Mouse (Mus musculus) monocyte, adult 5-6 weeks (primary cell): ENCODE data around the gene Nf1. TPM values are rescaled to one million over a fixed set of nuclear protein-coding genes. Genes with fewer than 3 reads are reported as not detected.

Experiments
- ATAC-seq: fragments of 153-309, 156-312 bp; replicated peaks from 2 replicates; pipeline ENCODE4 v1.8.0; 2017; ENCODE audit warnings: mild to moderate bottlenecking; ENCODE audit not compliant: low TSS enrichment, insufficient number of reproducible peaks, severe bottlenecking, poor library complexity, low FRiP score
- total RNA-seq: library from RNA; stranded (forward); fragments of 200-1000, 200-491, 200-594 nt; gene quantifications from 3 replicates; pipeline ENCODE4 v1.2.3, GENCODE M21; 2017

Gene Nf1
- total RNA-seq, 1 experiment from 2014 or later, result 16.1 TPM

DNA sequence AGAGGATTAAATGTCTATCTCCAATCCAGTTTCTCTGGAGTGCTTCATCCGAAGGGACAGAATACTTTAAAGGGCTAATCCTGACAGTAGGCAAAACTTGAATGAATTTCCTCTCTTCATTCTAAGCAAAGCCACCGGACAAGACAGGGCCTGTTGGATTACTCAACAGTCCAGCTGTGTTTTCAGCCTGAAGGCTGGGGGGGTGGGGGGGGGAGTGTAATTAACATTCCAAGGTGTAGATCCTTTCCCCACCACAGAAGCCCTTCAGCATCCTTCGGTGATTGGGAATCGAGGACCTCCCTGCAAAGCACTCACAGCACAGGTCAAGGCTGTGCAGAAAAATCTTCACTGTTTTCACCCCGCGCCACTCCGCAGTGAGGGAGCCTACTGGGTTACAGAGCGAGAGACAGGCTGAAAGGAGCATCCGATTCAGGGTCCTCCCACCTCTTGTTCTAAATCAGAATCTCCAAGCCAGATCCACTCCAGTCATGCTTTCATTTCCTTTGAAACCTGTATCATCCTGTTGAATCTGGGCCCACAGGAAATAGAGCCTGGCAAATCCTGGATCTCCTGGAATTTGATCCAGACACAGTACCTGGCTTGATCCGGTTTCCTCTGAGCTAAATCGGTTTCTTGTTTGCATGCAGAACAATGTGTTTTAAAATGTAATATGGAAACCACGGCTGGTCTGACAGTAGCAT is 15.4 kb upstream of the Nf1 start:
- no peak for ATAC-seq

DNA sequence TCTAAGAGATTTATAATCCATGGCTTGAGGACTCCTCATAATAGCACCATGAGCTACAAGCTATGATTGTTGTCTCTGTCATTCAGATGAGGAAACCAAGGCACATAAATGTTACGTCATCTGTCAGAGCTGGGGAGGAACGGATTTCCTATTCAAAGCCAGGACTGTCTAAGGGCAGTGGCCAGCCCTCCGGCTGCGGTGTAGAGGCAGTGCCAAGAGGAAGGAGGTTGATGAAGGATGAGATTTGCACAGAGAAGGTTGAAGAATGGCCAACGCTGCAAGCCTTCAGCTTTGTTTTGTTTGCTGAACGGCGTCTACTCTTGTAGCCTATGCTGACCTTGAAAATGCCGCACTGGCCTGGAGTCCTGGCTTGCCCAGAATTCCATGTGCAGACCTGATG is 13.8 kb upstream of the Nf1 start:
- no peak for ATAC-seq

GRCm38 (mm10) chr11:79327106-79327505 is 12.4 kb upstream of the Nf1 start:
- no peak for ATAC-seq

DNA sequence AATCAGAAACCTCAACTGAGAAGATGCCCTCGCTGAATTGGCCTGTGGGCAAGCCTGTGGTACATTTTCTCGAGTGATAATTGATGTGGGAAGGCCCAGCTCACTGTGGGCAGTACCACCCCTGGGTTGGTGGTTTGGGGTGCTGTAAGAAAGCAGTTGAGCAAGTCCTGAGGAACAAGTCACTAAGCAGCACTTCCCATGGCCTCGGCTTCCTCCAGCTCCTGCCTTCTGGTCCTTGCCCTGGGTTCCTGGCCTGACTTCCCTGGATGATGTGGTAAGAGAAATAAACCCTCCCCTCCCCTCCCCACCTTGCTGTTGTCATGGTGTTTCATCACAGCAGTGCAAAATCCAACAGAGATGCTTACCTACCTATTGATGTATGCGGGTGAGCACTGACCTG is 11.4 kb upstream of the Nf1 start:
- no peak for ATAC-seq

GRCm38 (mm10) chr11:79329585-79329984 is 9.9 kb upstream of the Nf1 start:
- ATAC-seq, result no peak

- no peak for ATAC-seq
Observed at GRCm38 (mm10) chr11:79335077-79335476, 4.4 kb upstream of the Nf1 start.

GRCm38 (mm10) chr11:79336722-79337267 is 2.7 kb upstream of the Nf1 start:
- ATAC-seq, result no peak

GRCm38 (mm10) chr11:79338621-79339020 is 872 bp upstream of the Nf1 start:
- no peak for ATAC-seq

DNA sequence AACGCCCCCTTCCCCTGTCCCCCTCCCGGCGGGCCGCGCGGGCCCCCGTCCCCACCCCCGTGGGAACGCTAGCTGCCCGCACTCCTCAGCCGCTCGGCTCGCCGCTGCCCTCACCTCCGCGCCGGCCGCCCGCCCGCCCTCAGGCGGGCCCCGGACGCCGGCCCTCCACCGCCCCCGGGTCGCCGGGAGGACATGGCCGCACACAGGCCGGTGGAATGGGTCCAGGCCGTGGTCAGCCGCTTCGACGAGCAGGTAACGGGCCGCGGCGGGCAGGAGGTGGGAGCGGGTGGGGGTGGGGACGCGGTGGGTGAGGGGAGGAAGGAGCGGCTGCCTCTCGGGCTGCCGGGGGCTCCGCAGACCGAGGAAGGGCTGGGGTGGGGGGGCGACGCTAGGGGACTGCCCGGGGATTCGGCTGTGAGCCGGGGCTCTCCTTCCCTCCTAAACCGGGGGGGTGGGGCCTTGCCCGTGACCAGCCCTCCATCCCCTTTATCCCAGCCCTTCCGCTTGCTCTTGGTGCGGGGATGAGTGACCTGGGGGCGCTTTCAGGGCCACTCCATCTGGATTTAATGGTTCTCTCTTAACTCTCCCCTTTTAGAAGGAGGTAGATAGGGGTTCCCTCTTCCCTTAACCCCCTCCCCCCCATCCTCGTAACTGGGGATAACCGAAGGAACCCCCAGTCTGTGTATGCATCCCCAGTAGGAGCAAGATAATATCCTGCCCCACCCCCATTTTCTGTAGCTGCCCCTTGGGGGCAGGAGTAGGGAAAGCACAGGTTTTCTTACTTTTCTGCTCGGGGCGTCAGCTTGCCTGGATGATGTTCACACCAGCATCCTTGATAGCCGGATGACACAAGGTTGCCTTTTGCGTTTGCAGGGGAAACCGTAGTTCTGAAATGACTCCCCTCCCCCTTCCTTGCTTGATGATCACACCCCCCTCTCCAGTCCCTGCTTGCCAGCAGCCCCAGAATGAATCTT is 602 bp downstream of the Nf1 start:
- ATAC-seq, result no peak

- ATAC-seq, result no peak
Observed at GRCm38 (mm10) chr11:79356995-79357394, 17.5 kb downstream of the Nf1 start.

DNA sequence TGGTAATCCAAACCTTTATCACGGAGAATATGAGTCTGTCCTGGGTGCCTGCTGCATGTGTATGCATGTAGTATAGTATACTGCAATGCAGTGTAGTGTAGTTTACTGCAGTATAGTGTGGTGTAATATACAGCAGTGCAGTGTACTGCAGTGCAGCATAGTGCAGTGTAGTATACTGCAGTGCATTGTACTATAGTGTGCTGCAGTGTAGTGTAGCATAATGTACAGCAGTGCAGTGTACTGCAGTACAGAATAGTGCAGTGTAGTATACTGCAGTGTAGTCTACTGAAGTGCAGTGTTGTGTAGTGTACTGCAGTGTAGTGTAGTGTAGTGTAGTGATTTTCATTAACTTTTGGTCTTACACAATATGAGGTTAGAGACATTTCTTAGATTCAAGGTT is 17.9 kb downstream of the Nf1 start:
- ATAC-seq, result no peak

GRCm38 (mm10) chr11:79364956-79365355 is 25.5 kb downstream of the Nf1 start:
- ATAC-seq, result no peak

- no peak for ATAC-seq
Observed at GRCm38 (mm10) chr11:79366284-79366683, 26.8 kb downstream of the Nf1 start.

- ATAC-seq, result no peak
Observed at GRCm38 (mm10) chr11:79373031-79373430, 33.5 kb downstream of the Nf1 start.

DNA sequence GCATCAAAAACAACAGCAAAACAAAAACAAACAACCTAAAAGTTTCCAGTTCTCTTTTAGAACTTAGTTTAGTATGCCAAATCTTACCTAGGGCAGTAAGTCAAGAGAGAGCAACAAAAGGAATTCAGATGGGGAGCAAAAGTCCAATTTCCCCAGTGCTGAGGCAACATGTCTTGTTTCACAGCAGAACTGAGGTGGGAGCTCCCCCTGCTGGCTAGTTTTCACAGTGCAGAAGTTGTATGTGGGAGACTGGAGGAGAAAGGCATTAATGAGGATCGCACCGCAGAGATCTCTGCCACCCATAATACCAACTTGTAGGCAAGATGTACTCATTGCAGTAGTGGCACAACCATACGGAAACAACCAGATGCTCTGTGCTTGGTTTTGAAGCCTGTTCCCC is 58.8 kb downstream of the Nf1 start:
- peak; percentile 95 for ATAC-seq

DNA sequence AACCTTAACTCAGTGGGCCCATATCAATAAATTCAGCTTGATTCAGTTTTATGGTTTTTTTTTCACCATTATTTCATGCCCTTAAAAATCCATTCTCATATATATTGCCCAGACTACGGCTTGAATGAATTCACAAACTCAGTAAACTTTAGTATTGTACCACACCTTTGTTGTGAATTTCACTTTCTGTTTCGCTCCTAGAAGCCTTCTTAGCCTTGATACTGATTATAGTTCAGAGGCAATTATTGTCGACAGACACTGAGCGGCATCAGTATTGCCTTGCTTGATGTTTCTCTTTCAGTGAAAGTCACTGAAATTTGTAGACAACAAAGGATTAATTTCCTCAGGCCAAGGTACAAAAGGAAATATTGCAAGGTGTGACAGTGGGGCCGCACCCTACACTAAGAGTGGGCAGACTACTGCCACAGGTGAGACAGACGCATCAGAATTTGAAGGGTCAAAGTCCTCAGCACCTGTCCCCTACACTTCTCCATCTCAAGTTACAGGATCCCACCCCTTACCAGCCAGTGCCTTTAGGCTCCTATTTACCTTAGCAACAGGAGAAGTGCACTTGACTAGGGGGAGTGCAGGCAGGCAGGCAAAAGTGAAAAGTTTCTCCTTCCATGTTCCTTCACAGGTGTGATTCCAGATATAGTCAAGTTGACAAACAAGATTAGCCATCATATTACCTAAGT is 64.3 kb downstream of the Nf1 start:
- no peak for ATAC-seq

GRCm38 (mm10) chr11:79413761-79414513 is 74.4 kb downstream of the Nf1 start:
- no peak for ATAC-seq

- no peak for ATAC-seq
Observed at GRCm38 (mm10) chr11:79422496-79422895, 83.0 kb downstream of the Nf1 start.
